Mouse (Mus musculus) bone marrow, adult 2 months (tissue): Measurements from ENCODE around the gene Gm10491.
A peak's percentile ranks its signal among the peaks of the same experiment; 100 is the strongest.

Source experiments
- CTCF ChIP-seq: fragments of 200-500 bp; IDR thresholded peaks from 2 replicates; pipeline ENCODE4 v1.5.1; 2011; ENCODE audit warnings: low read length, control low read depth; ENCODE audit not compliant: control insufficient read depth, insufficient read depth
- POLR2A ChIP-seq: fragments of 200-500 bp; IDR thresholded peaks from 2 replicates; pipeline ENCODE4 v1.6.1; 2011; ENCODE audit warnings: low read depth, mild to moderate bottlenecking, control low read depth, low read length, borderline replicate concordance; ENCODE audit not compliant: control insufficient read depth

DNA sequence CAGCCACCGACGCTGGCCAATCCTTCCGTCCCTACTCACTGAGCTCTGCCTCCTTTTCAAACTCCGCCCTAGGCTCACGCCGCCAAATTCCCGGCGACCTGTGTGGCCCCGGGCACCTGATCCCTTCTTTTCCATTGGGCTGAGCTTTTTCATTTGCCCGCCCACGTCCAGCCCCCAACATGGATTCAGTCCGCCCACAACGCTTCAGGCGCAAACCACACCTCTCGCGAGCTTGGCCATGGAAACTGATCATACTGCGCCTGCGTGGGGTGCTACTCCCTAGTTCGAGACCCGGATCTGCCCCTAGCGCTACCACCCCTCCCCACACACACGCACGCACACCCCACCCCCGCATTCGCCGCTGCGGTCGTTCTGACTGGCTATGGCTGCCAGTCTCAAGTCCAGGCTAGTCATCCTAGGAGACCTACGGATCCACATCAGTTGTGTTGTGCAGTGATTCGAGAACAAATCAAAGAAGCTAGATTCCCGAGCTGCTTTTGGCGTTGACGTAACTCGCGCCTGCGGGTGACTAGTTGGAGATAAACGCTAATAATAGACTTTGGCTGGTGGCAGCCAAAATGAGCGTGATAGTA, 40.4 kb upstream of the Gm10491 start:
- no peak for TF ChIP-seq CTCF
- TF ChIP-seq POLR2A: peak; percentile 12; the same call in 1 of the 2 replicates
